Mouse (Mus musculus): ENCODE results near the gene Ddx20. TPM values are rescaled to one million over a fixed set of nuclear protein-coding genes. Genes with fewer than 3 reads are reported as not detected.
A peak's percentile ranks its signal among the peaks of the same experiment; 100 is the strongest.

Gene Ddx20
- polyA plus RNA-seq, 1 experiment from 2014 or later, result 25.2 TPM

DNA sequence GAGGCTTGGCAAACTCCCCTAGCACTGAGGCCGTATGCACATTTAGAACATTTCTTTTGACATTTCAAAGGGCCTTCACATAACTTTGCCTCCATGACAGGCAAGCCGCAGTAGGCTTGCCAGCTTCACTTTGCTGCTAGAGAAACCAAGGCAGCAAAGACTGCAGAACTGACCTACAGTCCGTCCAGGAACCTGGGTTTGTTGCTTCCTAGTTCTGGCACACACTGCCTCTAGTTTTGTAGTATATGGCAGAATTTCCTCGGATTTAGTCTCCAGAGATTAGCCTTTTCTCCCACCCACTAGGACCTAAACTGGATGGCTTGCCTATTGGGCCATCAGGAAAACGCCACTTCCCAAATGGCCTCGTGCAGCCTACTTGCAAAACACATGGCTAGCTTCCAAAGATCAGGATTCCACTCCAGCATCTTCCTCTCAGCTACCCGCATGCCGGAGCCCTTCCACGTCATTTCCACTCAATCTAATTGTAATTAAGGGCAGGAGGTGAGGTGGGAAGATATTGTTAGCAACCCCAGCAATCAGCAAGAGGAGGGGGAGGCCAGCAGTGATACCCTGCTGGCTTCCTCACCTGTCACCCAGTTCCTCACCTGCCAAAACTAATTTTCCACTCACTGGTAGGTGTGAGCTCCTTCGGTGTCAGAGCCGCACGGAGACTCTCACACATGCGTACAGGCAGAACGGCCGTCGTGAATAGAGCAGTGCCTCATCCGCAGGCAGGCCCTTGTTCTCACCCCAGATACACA, 9.2 kb upstream of the Ddx20 start:
- H3K4me1 ChIP-seq (replicated peaks; ENCODE audit: insufficient read depth, low read length), result no peaks in the 10 kb centered on the region
- no peak overlapping the region for H3K4me2 ChIP-seq (ENCODE audit: low read length)
- H3K9ac ChIP-seq (ENCODE audit: low read depth, low read length), result no peak overlapping the region
- no peak for TF ChIP-seq CTCF (IDR thresholded peaks at IDR 0.05; ENCODE audit: low read depth)
- no peak for DNase-seq (ENCODE audit: low spot score)
- H3K36me3 ChIP-seq (ENCODE audit: insufficient read depth, low read length), result no peaks in the 10 kb centered on the region
- H3K27ac ChIP-seq, result no peak overlapping the region
- WGBS, result 71% methylated on average over 17 of the region's 17 CpGs
- no peak overlapping the region for H3K4me3 ChIP-seq (replicated peaks; ENCODE audit: low read depth, low read length)
- H3K9me3 ChIP-seq (replicated peaks; ENCODE audit: low read length), result no peaks in the 10 kb centered on the region
- no peak for ATAC-seq (replicated peaks; ENCODE audit: low FRiP score, low read depth)
- no peaks in the 10 kb centered on the region for H3K27me3 ChIP-seq (ENCODE audit: insufficient read depth, low read length)

- Histone ChIP-seq H3K36me3 (ENCODE audit: insufficient read depth, low read length) (no peaks in the 10 kb centered on the region), H3K27me3 (ENCODE audit: insufficient read depth, low read length) (no peaks in the 10 kb centered on the region), H3K4me1 (replicated peaks; ENCODE audit: insufficient read depth, low read length) (no peaks in the 10 kb centered on the region), H3K27ac (no peak overlapping the region), H3K9me3 (replicated peaks; ENCODE audit: low read length) (no peaks in the 10 kb centered on the region), H3K9ac (ENCODE audit: low read depth, low read length) (no peak overlapping the region), H3K4me3 (replicated peaks; ENCODE audit: low read depth, low read length) (no peak overlapping the region), H3K4me2 (ENCODE audit: low read length) (peak overlapping the region; percentile 25)
- DNase-seq (ENCODE audit: low spot score) (no peak), ATAC-seq (replicated peaks; ENCODE audit: low FRiP score, low read depth) (peak; percentile 13; the same call in 1 of the 2 replicates)
- no peak for TF ChIP-seq CTCF (IDR thresholded peaks at IDR 0.05; ENCODE audit: low read depth)
- WGBS, result 29% methylated on average over 20 of the region's 20 CpGs
These were observed 8.4 kb upstream of the Ddx20 start for GRCm38 (mm10) chr3:105695476-105696386.

DNA sequence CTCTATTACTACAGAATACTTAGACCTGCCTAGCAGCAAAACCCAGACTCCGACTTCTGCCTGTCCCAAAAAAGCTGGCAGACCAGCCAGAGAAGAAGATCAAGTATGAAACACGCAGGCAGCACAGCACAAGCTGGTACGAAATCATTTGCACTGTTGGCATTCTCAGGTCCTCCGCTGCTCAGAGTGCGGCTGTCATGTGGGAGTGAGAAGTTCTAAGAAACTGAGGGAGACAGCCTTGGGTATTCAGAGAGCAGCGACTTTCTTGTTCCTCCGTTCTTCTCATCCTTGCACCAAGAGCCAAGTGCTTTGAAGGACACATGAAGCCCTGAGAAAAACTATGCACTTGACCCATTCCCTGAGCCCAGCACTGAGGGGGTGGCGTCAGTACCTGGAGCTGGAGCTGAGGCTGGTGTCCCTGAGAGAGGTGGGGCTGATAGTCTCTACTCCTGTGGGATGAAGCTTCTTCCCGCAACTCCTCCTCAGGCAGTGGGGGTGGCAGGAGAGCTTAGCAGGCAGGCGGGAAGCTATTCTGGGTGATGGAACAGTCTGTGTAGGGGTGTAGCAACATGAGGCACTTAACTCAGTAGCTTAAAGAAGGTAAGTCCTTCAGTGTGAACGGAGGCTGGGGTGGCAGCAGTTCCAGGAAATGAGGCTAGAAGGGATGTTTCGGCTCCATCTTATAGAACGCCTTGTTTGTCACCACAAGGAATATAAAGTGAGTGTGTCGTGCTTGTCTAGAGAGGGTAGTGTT, 6.1 kb upstream of the Ddx20 start:
- Histone ChIP-seq H3K4me3 (replicated peaks; ENCODE audit: low read depth, low read length) (no peak overlapping the region), H3K27ac (no peak overlapping the region), H3K36me3 (ENCODE audit: insufficient read depth, low read length) (no peaks in the 10 kb centered on the region), H3K4me2 (ENCODE audit: low read length) (no peak overlapping the region), H3K27me3 (ENCODE audit: insufficient read depth, low read length) (no peaks in the 10 kb centered on the region), H3K4me1 (replicated peaks; ENCODE audit: insufficient read depth, low read length) (no peaks in the 10 kb centered on the region), H3K9ac (ENCODE audit: low read depth, low read length) (no peak overlapping the region), H3K9me3 (replicated peaks; ENCODE audit: low read length) (no peaks in the 10 kb centered on the region)
- TF ChIP-seq CTCF (IDR thresholded peaks at IDR 0.05; ENCODE audit: low read depth), result no peak
- 69% methylated on average over 14 of the region's 14 CpGs for WGBS
- DNase-seq (ENCODE audit: low spot score) (no peak), ATAC-seq (replicated peaks; ENCODE audit: low FRiP score, low read depth) (no peak)

GRCm38 (mm10) chr3:105688536-105688935, 1.2 kb upstream of the Ddx20 start:
- no peak for DNase-seq (ENCODE audit: low spot score)

GRCm38 (mm10) chr3:105686394-105687323, 715 bp downstream of the Ddx20 start:
- Histone ChIP-seq H3K27me3 (ENCODE audit: insufficient read depth, low read length) (no peaks in the 10 kb centered on the region), H3K9me3 (replicated peaks; ENCODE audit: low read length) (no peaks in the 10 kb centered on the region), H3K4me2 (ENCODE audit: low read length) (peak overlapping the region; percentile 78), H3K36me3 (ENCODE audit: insufficient read depth, low read length) (peaks cover 15% of the 10 kb centered on the region; the same call in 1 of the 2 replicates), H3K9ac (ENCODE audit: low read depth, low read length) (peak overlapping the region; percentile 85), H3K4me3 (replicated peaks; ENCODE audit: low read depth, low read length) (peak overlapping the region; percentile 86), H3K27ac (peak overlapping the region; percentile 47), H3K4me1 (replicated peaks; ENCODE audit: insufficient read depth, low read length) (0 out of 2 replicates have a peak, but pooled peaks cover 3% of the 10 kb centered on the region)
- peak; percentile 27 for DNase-seq (ENCODE audit: low spot score)
- 8% methylated on average over 57 of the region's 60 CpGs for WGBS
- peak; percentile 60 for ATAC-seq (replicated peaks; ENCODE audit: low FRiP score, low read depth)
- no peak for TF ChIP-seq CTCF (IDR thresholded peaks at IDR 0.05; ENCODE audit: low read depth)

More at GRCm38 (mm10) chr3:105688536-105688935, 1.2 kb upstream of the Ddx20 start:
- Histone ChIP-seq H3K27ac (no peak overlapping the region), H3K36me3 (ENCODE audit: insufficient read depth, low read length) (0 out of 2 replicates have a peak, but pooled peaks cover 9% of the 10 kb centered on the region), H3K4me3 (replicated peaks; ENCODE audit: low read depth, low read length) (no peak overlapping the region), H3K4me2 (ENCODE audit: low read length) (no peak overlapping the region), H3K9me3 (replicated peaks; ENCODE audit: low read length) (no peaks in the 10 kb centered on the region), H3K9ac (ENCODE audit: low read depth, low read length) (no peak overlapping the region), H3K27me3 (ENCODE audit: insufficient read depth, low read length) (no peaks in the 10 kb centered on the region), H3K4me1 (replicated peaks; ENCODE audit: insufficient read depth, low read length) (0 out of 2 replicates have a peak, but pooled peaks cover 3% of the 10 kb centered on the region)
- ATAC-seq (replicated peaks; ENCODE audit: low FRiP score, low read depth), result no peak
- 84% methylated on average over 2 of the region's 2 CpGs for whole genome bisulfite sequencing
- TF ChIP-seq CTCF (IDR thresholded peaks at IDR 0.05; ENCODE audit: low read depth), result no peak
